Mouse (Mus musculus) liver, embryonic 12.5 days (tissue): ENCODE measurements at regions not wholly inside any gene's neighbourhood (a gene's known extent, or its start where the extent isn't known, plus 50 kb on each side); places are given as distances from the start of the nearest gene placed in this dataset.

Experiments
- ATAC-seq: fragments of 200-750 bp; cut with Nextera tagmentation; 2 replicates; pipeline ENCODE4 v1.8.0; 2017; ENCODE audit warnings: moderate number of reproducible peaks, mild to moderate bottlenecking, moderate library complexity
- H3K27ac ChIP-seq: fragments of 300-500 bp; sonication (generic); 2 replicates; pipeline ENCODE4 v1.5.1; 2016; ENCODE audit warnings: mild to moderate bottlenecking
- H3K27me3 ChIP-seq: fragments of 300-500 bp; sonication (generic); replicated peaks from 2 replicates; pipeline ENCODE4 v1.6.1; 2016; ENCODE audit warnings: mild to moderate bottlenecking, moderate library complexity
- H3K36me3 ChIP-seq: fragments of 300-500 bp; sonication (generic); 2 replicates; pipeline ENCODE4 v1.6.1; 2016; ENCODE audit warnings: mild to moderate bottlenecking, moderate library complexity
- H3K4me1 ChIP-seq: fragments of 300-500 bp; sonication (generic); 2 replicates; pipeline ENCODE4 v1.6.1; 2016
- H3K4me2 ChIP-seq: fragments of 300-500 bp; sonication (generic); 2 replicates; pipeline ENCODE4 v1.6.1; 2016; ENCODE audit warnings: mild to moderate bottlenecking, moderate library complexity
- H3K4me3 ChIP-seq: fragments of 300-500 bp; sonication (generic); 2 replicates; pipeline ENCODE4 v1.5.1; 2016; ENCODE audit warnings: mild to moderate bottlenecking, moderate library complexity
- H3K9ac ChIP-seq: fragments of 300-500 bp; sonication (generic); 2 replicates; pipeline ENCODE4 v1.6.1; 2016; ENCODE audit warnings: mild to moderate bottlenecking, moderate library complexity
- H3K9me3 ChIP-seq: fragments of 300-500 bp; sonication (generic); replicated peaks from 2 replicates; pipeline ENCODE4 v1.6.1; 2016; ENCODE audit warnings: mild to moderate bottlenecking, moderate library complexity
- WGBS: fragments of 180-500 bp; shearing (Covaris S2); methylation state at CpG from one replicate; pipeline ENCODE4 v1.1.7; 2016; ENCODE audit not compliant: insufficient replicate concordance; 5-methylcytosine and 5-hydroxymethylcytosine counted together

- Histone ChIP-seq H3K27me3 (no peaks in the 10 kb centered on the region), H3K4me3 (no peak overlapping the region), H3K27ac (no peak overlapping the region), H3K9ac (no peak overlapping the region), H3K4me1 (no peaks in the 10 kb centered on the region), H3K9me3 (0 out of 2 replicates have a peak, but pooled peaks cover 3% of the 10 kb centered on the region), H3K4me2 (no peak overlapping the region), H3K36me3 (no peaks in the 10 kb centered on the region)
- ATAC-seq: no peak
- WGBS: 71% methylated on average over 3 of the region's 3 CpGs
Measured at GRCm38 (mm10) chr5:148616426-148616825, 63.8 kb upstream of the Ubl3 start.

GRCm38 (mm10) chr5:148615706-148616366, 63.2 kb upstream of the Ubl3 start:
- Histone ChIP-seq H3K27me3 (no peaks in the 10 kb centered on the region), H3K9ac (no peak overlapping the region), H3K4me2 (no peak overlapping the region), H3K4me1 (no peaks in the 10 kb centered on the region), H3K9me3 (0 out of 2 replicates have a peak, but pooled peaks cover 3% of the 10 kb centered on the region), H3K4me3 (no peak overlapping the region), H3K27ac (no peak overlapping the region), H3K36me3 (no peaks in the 10 kb centered on the region)
- 71% methylated on average over 10 of the region's 10 CpGs for WGBS
- no peak for ATAC-seq

- no peak overlapping the region for H3K4me2 ChIP-seq
- no peak for ATAC-seq
- H3K27me3 ChIP-seq: no peaks in the 10 kb centered on the region
- H3K4me3 ChIP-seq: no peak overlapping the region
- no peak overlapping the region for H3K27ac ChIP-seq
- no peaks in the 10 kb centered on the region for H3K4me1 ChIP-seq
- no peaks in the 10 kb centered on the region for H3K36me3 ChIP-seq
- H3K9me3 ChIP-seq: 0 out of 2 replicates have a peak, but pooled peaks cover 3% of the 10 kb centered on the region
- no peak overlapping the region for H3K9ac ChIP-seq
- 76% methylated on average over 14 of the region's 14 CpGs for WGBS
Measured at GRCm38 (mm10) chr5:148615117-148615516, 62.5 kb upstream of the Ubl3 start.

- ATAC-seq: no peak
- no peaks in the 10 kb centered on the region for H3K36me3 ChIP-seq
- no peak overlapping the region for H3K27ac ChIP-seq
- H3K27me3 ChIP-seq: no peaks in the 10 kb centered on the region
- 81% methylated on average over 5 of the region's 5 CpGs for WGBS
- no peaks in the 10 kb centered on the region for H3K4me1 ChIP-seq
- no peak overlapping the region for H3K4me2 ChIP-seq
- no peaks in the 10 kb centered on the region for H3K9me3 ChIP-seq
- H3K4me3 ChIP-seq: no peak overlapping the region
- H3K9ac ChIP-seq: no peak overlapping the region
Measured at GRCm38 (mm10) chr5:148611323-148611722, 58.7 kb upstream of the Ubl3 start.

- WGBS: 66% methylated on average over 9 of the region's 9 CpGs
- Histone ChIP-seq H3K27me3 (no peaks in the 10 kb centered on the region), H3K36me3 (no peaks in the 10 kb centered on the region), H3K9ac (no peak overlapping the region), H3K4me2 (no peak overlapping the region), H3K27ac (no peak overlapping the region), H3K4me1 (no peaks in the 10 kb centered on the region), H3K4me3 (no peak overlapping the region), H3K9me3 (no peaks in the 10 kb centered on the region)
- ATAC-seq: no peak
Measured at GRCm38 (mm10) chr5:148609506-148609880, 56.9 kb upstream of the Ubl3 start.

GRCm38 (mm10) chr5:148608857-148609505, 56.4 kb upstream of the Ubl3 start:
- H3K4me2 ChIP-seq: no peak overlapping the region
- no peaks in the 10 kb centered on the region for H3K27me3 ChIP-seq
- no peak overlapping the region for H3K9ac ChIP-seq
- H3K27ac ChIP-seq: no peak overlapping the region
- ATAC-seq: no peak
- no peaks in the 10 kb centered on the region for H3K4me1 ChIP-seq
- WGBS: 73% methylated on average over 13 of the region's 13 CpGs
- no peaks in the 10 kb centered on the region for H3K9me3 ChIP-seq
- no peaks in the 10 kb centered on the region for H3K36me3 ChIP-seq
- no peak overlapping the region for H3K4me3 ChIP-seq

- ATAC-seq: no peak
- Histone ChIP-seq H3K4me2 (no peak overlapping the region), H3K9ac (no peak overlapping the region), H3K27me3 (no peaks in the 10 kb centered on the region), H3K4me1 (no peaks in the 10 kb centered on the region), H3K4me3 (no peak overlapping the region), H3K9me3 (no peaks in the 10 kb centered on the region), H3K27ac (no peak overlapping the region), H3K36me3 (no peaks in the 10 kb centered on the region)
- WGBS: 62% methylated on average over 9 of the region's 9 CpGs
Measured at GRCm38 (mm10) chr5:148608178-148608577, 55.6 kb upstream of the Ubl3 start.

GRCm38 (mm10) chr5:148605730-148606129, 53.1 kb upstream of the Ubl3 start:
- Histone ChIP-seq H3K4me3 (no peak overlapping the region), H3K4me1 (no peaks in the 10 kb centered on the region), H3K27me3 (no peaks in the 10 kb centered on the region), H3K9me3 (peaks cover 10% of the 10 kb centered on the region; the same call in 1 of the 2 replicates), H3K4me2 (no peak overlapping the region), H3K27ac (no peak overlapping the region), H3K36me3 (no peaks in the 10 kb centered on the region), H3K9ac (no peak overlapping the region)
- 81% methylated on average over 8 of the region's 8 CpGs for WGBS
- no peak for ATAC-seq
